Mouse (Mus musculus) MEL (cell line): ENCODE measurements around the gene Ldhc. TPM values are rescaled to one million over a fixed set of nuclear protein-coding genes. Genes with fewer than 3 reads are reported as not detected.
"Not testable (repeated sequence)": the region's sequence is repeated elsewhere in the genome, so short reads cannot be mapped to it uniquely, and the experiment has no call there.

Experiments
- DNase-seq: peaks from one replicate; pipeline ENCODE4 v3.0.0; 2011; ENCODE audit warnings: low read depth, low spot score
- H3K27ac ChIP-seq: 2 replicates; pipeline ENCODE4 v1.5.1; 2012; ENCODE audit warnings: low read depth, mild to moderate bottlenecking, control low read depth, low read length, moderate library complexity; ENCODE audit not compliant: control insufficient read depth
- H3K27me3 ChIP-seq, 2 experiments: fragments of 150-350 bp in 1 of 2; sonication (generic) in 1 of 2; 2 replicates each; pipeline ENCODE4 v1.6.1; 2012; ENCODE audit warnings: low read length in 2 of 2, mild to moderate bottlenecking in 2 of 2, improper control_type of control experiment in 1 of 2, moderate library complexity in 1 of 2; ENCODE audit not compliant: insufficient read depth in 2 of 2, control insufficient read depth in 1 of 2
- H3K36me3 ChIP-seq, 2 experiments: 2 replicates each; pipeline ENCODE4 v1.6.1; 2012 to 2014; ENCODE audit warnings: low read length in 2 of 2, improper control_type of control experiment in 1 of 2, inconsistent platforms in 1 of 2, mild to moderate bottlenecking in 1 of 2; ENCODE audit not compliant: insufficient read depth in 2 of 2, control insufficient read depth in 1 of 2
- H3K4me1 ChIP-seq, 2 experiments: fragments of 150-350 bp in 1 of 2; sonication (generic) in 1 of 2; 2 replicates each; pipeline ENCODE4 v1.6.1; 2012; ENCODE audit warnings: low read length in 2 of 2, improper control_type of control experiment in 1 of 2, mild to moderate bottlenecking in 1 of 2; ENCODE audit not compliant: insufficient read depth in 2 of 2, control insufficient read depth in 1 of 2
- H3K4me3 ChIP-seq, 2 experiments: fragments of 150-350 bp in 1 of 2; sonication (generic) in 1 of 2; 2 replicates each; pipeline ENCODE4 v1.5.1; 2012; ENCODE audit warnings: low read depth in 2 of 2, low read length in 2 of 2, mild to moderate bottlenecking in 2 of 2, moderate library complexity in 2 of 2, control low read depth in 1 of 2, improper control_type of control experiment in 1 of 2; ENCODE audit not compliant: control insufficient read depth in 1 of 2, insufficient read depth in 1 of 2
- H3K79me2 ChIP-seq: 2 replicates; pipeline ENCODE4 v1.6.1; 2012; ENCODE audit warnings: mild to moderate bottlenecking, low read length, moderate library complexity; ENCODE audit not compliant: control insufficient read depth, poor library complexity, insufficient read depth
- H3K9ac ChIP-seq: 2 replicates; pipeline ENCODE4 v1.6.1; 2012; ENCODE audit warnings: low read depth, mild to moderate bottlenecking, control low read depth, low read length, moderate library complexity; ENCODE audit not compliant: control insufficient read depth, poor library complexity, severe bottlenecking
- H3K9me3 ChIP-seq: fragments of 150-350 bp; sonication (generic); replicated peaks from 2 replicates; pipeline ENCODE4 v1.6.1; 2012; ENCODE audit warnings: mild to moderate bottlenecking, low read length, improper control_type of control experiment, moderate library complexity; ENCODE audit not compliant: insufficient read depth
- BHLHE40 ChIP-seq: IDR thresholded peaks from 2 replicates; pipeline ENCODE4 v1.6.1; 2012; ENCODE audit warnings: low read depth, mild to moderate bottlenecking, inconsistent platforms, low read length, improper control_type of control experiment, borderline replicate concordance
- CHD2 ChIP-seq: IDR thresholded peaks from 2 replicates; pipeline ENCODE4 v1.6.1; 2011; ENCODE audit warnings: low read length, improper control_type of control experiment
- CTCF ChIP-seq, 3 experiments: IDR thresholded peaks in 2 of 3; conservative IDR thresholded peaks in 1 of 3; 2 replicates each; pipeline ENCODE4 v1.5.1; 2011 to 2012; ENCODE audit warnings: low read length in 3 of 3, low read depth in 2 of 3, mild to moderate bottlenecking in 2 of 3, improper control_type of control experiment in 1 of 3, inconsistent platforms in 1 of 3, mixed read lengths in 1 of 3, moderate library complexity in 1 of 3; ENCODE audit not compliant: control insufficient read depth in 1 of 3, insufficient read depth in 1 of 3, poor library complexity in 1 of 3, severe bottlenecking in 1 of 3
- EP300 ChIP-seq, 2 experiments: IDR thresholded peaks; 2 replicates each; pipeline ENCODE4 v1.6.1; 2011; ENCODE audit warnings: improper control_type of control experiment in 2 of 2, low read length in 2 of 2, low read depth in 1 of 2, mild to moderate bottlenecking in 1 of 2
- ETS1 ChIP-seq: IDR thresholded peaks from 2 replicates; pipeline ENCODE4 v1.6.1; 2012; ENCODE audit warnings: low read depth, mild to moderate bottlenecking, inconsistent platforms, low read length, improper control_type of control experiment, moderate library complexity
- GATA1 ChIP-seq: IDR thresholded peaks from 2 replicates; pipeline ENCODE4 v1.6.1; 2011; ENCODE audit warnings: low read depth, low read length, improper control_type of control experiment
- HCFC1 ChIP-seq: IDR thresholded peaks from 2 replicates; pipeline ENCODE4 v1.6.1; 2012; ENCODE audit warnings: low read depth, mild to moderate bottlenecking, inconsistent platforms, low read length, improper control_type of control experiment, moderate library complexity
- KAT2A ChIP-seq: conservative IDR thresholded peaks from 2 replicates; pipeline ENCODE4 v1.6.1; 2012; ENCODE audit warnings: low read depth, low read length, improper control_type of control experiment, inconsistent platforms
- MAX ChIP-seq: IDR thresholded peaks from 2 replicates; pipeline ENCODE4 v1.6.1; 2011; ENCODE audit warnings: low read length, improper control_type of control experiment
- MAZ ChIP-seq: IDR thresholded peaks from 2 replicates; pipeline ENCODE4 v1.6.1; 2012; ENCODE audit warnings: low read depth, mild to moderate bottlenecking, inconsistent platforms, low read length, improper control_type of control experiment
- MXI1 ChIP-seq: IDR thresholded peaks from 2 replicates; pipeline ENCODE4 v1.6.1; 2011; ENCODE audit warnings: mild to moderate bottlenecking, low read depth, low read length, improper control_type of control experiment
- MYB ChIP-seq: IDR thresholded peaks from 2 replicates; pipeline ENCODE4 v1.6.1; 2011; ENCODE audit warnings: mild to moderate bottlenecking, low read depth, low read length, improper control_type of control experiment
- NELFE ChIP-seq: IDR thresholded peaks from 2 replicates; pipeline ENCODE4 v1.6.1; 2011; ENCODE audit warnings: low read depth, low read length, improper control_type of control experiment
- POLR2A ChIP-seq, 2 experiments: IDR thresholded peaks; 2 replicates each; pipeline ENCODE4 v1.6.1; 2011 to 2012; ENCODE audit warnings: low read length in 2 of 2, mild to moderate bottlenecking in 2 of 2, control low read depth in 1 of 2, improper control_type of control experiment in 1 of 2, low read depth in 1 of 2, moderate library complexity in 1 of 2; ENCODE audit not compliant: control insufficient read depth in 1 of 2, insufficient read depth in 1 of 2, poor library complexity in 1 of 2
- POLR2AphosphoS2 ChIP-seq: IDR thresholded peaks from 2 replicates; pipeline ENCODE4 v1.6.1; 2011; ENCODE audit warnings: low read length, improper control_type of control experiment
- POLR2AphosphoS5 ChIP-seq: IDR thresholded peaks from 2 replicates; pipeline ENCODE4 v1.6.1; 2012; ENCODE audit warnings: low read depth, borderline replicate concordance, mild to moderate bottlenecking, inconsistent platforms, low read length, moderate library complexity, mixed read lengths
- SIN3A ChIP-seq: IDR thresholded peaks from 2 replicates; pipeline ENCODE4 v1.6.1; 2012; ENCODE audit warnings: low read length, improper control_type of control experiment, inconsistent platforms
- TCF12 ChIP-seq: IDR thresholded peaks from 2 replicates; pipeline ENCODE4 v1.6.1; 2014; ENCODE audit warnings: low read depth, mild to moderate bottlenecking, inconsistent platforms, low read length, improper control_type of control experiment, moderate library complexity
- USF1 ChIP-seq: IDR thresholded peaks from 2 replicates; pipeline ENCODE4 v1.6.1; 2014; ENCODE audit warnings: low read depth, mild to moderate bottlenecking, inconsistent platforms, low read length, improper control_type of control experiment, moderate library complexity
- USF2 ChIP-seq, 2 experiments: IDR thresholded peaks; 2 replicates each; pipeline ENCODE4 v1.6.1; 2011 to 2012; ENCODE audit warnings: improper control_type of control experiment in 2 of 2, low read length in 2 of 2, borderline replicate concordance in 1 of 2, inconsistent platforms in 1 of 2, low read depth in 1 of 2, mild to moderate bottlenecking in 1 of 2; ENCODE audit not compliant: insufficient read depth in 1 of 2
- ZC3H11A ChIP-seq: IDR thresholded peaks from 2 replicates; pipeline ENCODE4 v1.6.1; 2012; ENCODE audit warnings: low read depth, mild to moderate bottlenecking, inconsistent platforms, low read length, improper control_type of control experiment
- ZKSCAN1 ChIP-seq: IDR thresholded peaks from 2 replicates; pipeline ENCODE4 v1.6.1; 2012; ENCODE audit warnings: low read depth, mild to moderate bottlenecking, inconsistent platforms, low read length, improper control_type of control experiment, moderate library complexity
- polyA plus RNA-seq, 2 experiments: library from polyadenylated mRNA; stranded (reverse) in 1 of 2; unstranded in 1 of 2; fragments of >175 nt in 1 of 2; fragments of >200 nt in 1 of 2; gene quantifications; 2 replicates each; pipeline versions ENCODE4 v1.2.1 to v1.2.4; 2012; ENCODE audit warnings: low replicate concordance in 2 of 2, low read depth in 1 of 2; ENCODE audit not compliant: insufficient read length in 2 of 2, insufficient read depth in 1 of 2, missing spikeins in 1 of 2
- total RNA-seq: library from RNA; depleted of rRNA; stranded (reverse); fragments of 300-350 nt; gene quantifications from 2 replicates; pipeline ENCODE4 v1.2.3, GENCODE M21; 2012

Gene Ldhc
- total and polyA plus RNA-seq, 3 experiments: not detected

DNA sequence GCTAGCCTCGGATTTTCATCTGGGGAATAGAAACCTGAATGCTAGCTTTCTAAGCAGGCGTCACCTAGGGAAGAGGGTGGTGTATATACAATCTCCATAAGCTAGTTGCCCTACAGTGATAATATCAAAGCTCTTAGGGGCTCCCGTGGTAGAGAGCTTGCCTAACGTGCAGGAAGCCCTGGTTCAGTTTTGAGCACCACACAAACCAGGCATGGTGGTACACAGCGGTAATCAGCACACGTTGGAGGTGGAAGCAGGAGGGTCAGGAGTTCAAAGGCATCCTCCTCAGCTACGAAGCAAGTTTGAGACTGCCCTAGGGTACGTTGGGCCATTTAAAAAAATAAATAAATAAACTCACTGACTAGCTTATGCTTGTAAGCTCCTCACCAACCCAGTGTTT is 29.3 kb upstream of the Ldhc start:
- peak; percentile 58 for DNase-seq
- peak overlapping the region; percentile 36 to 43 for H3K4me3 ChIP-seq
- no peaks in the 10 kb centered on the region for H3K79me2 ChIP-seq
- peak overlapping the region; percentile 43 for H3K9ac ChIP-seq
- H3K27ac ChIP-seq: peak overlapping the region; percentile 84
- no peaks in the 10 kb centered on the region for H3K9me3 ChIP-seq
- H3K27me3 ChIP-seq: no peaks in the 10 kb centered on the region
- H3K4me1 ChIP-seq: peaks cover 21 to 38% of the 10 kb centered on the region in 2 experiments
- peaks cover 0 to 20% of the 10 kb centered on the region in 2 experiments; a peak in 2 of 4 replicates for H3K36me3 ChIP-seq
- TF ChIP-seq CTCF (IDR thresholded peaks at IDR 0.05 in 2 of 3, conservative IDR thresholded peaks at IDR 0.05 in 1 of 3; ENCODE audit: control insufficient read depth in 1 of 3, insufficient read depth in 1 of 3, low read depth in 2 of 3, low read length in 3 of 3, poor library complexity in 1 of 3, severe bottlenecking in 1 of 3) (no peak), SIN3A (peak; percentile 48), EP300 (IDR thresholded peaks at IDR 0.05; ENCODE audit: low read depth in 1 of 2, low read length in 2 of 2) (0 out of 4 replicates have a peak, but pooled peaks of 1 of the 2 experiments have one; percentile 2), ETS1 (0 out of 2 replicates have a peak, but pooled peaks have one; percentile 21), BHLHE40 (no peak), MXI1 (peak; percentile 48), GATA1 (no peak), ZKSCAN1 (no peak), CHD2 (no peak), NELFE (no peak), MAX (0 out of 2 replicates have a peak, but pooled peaks have one; percentile 5)

DNA sequence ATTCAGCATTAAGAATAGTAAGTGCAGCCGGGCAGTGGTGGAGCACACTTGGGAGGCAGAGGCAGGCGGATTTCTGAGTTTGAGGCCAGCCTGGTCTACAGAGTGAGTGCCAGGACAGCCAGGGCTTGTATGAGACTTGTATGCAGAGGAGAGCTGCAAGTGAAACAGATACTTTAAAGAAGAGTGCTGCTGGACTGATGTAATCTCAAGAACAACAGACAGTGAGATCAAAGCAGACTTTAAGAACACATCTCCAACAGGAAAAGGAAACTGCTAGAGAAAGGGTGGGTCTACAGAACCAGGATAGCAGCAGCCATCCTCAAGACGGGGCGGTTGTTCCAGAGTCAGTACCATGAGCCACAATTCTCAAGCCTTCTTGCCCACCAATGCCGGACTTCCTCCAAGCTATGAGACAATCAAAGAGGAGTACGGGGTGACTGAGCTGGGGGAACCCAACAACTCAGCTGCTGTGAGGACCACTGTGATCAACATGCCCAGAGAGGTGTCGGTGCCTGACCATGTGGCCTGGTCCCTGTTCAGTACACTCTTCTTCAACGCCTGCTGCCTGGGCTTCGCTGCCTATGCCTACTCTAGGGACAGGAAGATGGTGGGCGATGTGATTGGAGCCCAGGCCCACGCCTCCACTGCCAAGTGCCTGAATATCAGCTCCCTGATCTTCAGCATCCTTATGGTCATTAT is 28.7 kb upstream of the Ldhc start:
- peak overlapping the region; percentile 38 for H3K9ac ChIP-seq
- H3K4me1 ChIP-seq: peaks cover 21 to 38% of the 10 kb centered on the region in 2 experiments
- not testable (repeated sequence) for H3K9me3 ChIP-seq, H3K79me2 ChIP-seq, H3K27me3 ChIP-seq
- H3K27ac ChIP-seq: peak overlapping the region; percentile 84
- H3K4me3 ChIP-seq: peak overlapping the region in 1 of 2 experiments; percentile 43; a peak in 2 of 4 replicates
- peaks cover 0 to 20% of the 10 kb centered on the region in 2 experiments; a peak in 2 of 4 replicates for H3K36me3 ChIP-seq
- 0 out of 2 replicates have a peak, but pooled peaks have one; percentile 7 for TF ChIP-seq TCF12
- TF ChIP-seq HCFC1: 0 out of 2 replicates have a peak, but pooled peaks have one; percentile 29
- peak; percentile 23; the same call in 1 of the 2 replicates for TF ChIP-seq SIN3A
- TF ChIP-seq GATA1: 0 out of 2 replicates have a peak, but pooled peaks have one; percentile 7
- TF ChIP-seq EP300 (IDR thresholded peaks at IDR 0.05; ENCODE audit: low read depth in 1 of 2, low read length in 2 of 2): 0 out of 4 replicates have a peak, but pooled peaks of 1 of the 2 experiments have one; percentile 6
- peak; percentile 51 for DNase-seq

DNA sequence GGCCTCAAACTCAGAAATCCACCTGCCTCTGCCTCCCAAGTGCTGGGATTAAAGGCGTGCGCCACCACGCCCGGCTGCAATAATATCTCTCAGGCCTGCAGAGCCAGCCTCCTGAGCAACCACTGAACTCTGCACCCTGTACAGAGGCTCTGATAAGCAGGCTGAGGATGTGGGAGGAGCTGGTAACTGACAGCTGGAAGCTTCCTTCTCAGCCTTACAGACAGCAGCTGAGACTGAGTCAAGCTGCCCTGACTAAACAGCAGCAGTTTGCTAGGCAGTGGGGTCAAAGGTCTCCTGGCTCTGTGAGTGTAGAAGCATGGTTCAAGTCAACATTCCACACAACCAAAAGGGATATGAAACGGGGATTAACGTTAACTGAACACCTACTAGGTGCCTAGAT is 27.7 kb upstream of the Ldhc start:
- Histone ChIP-seq H3K9ac (peak overlapping the region; percentile 23; the same call in 1 of the 2 replicates), H3K79me2 (no peaks in the 10 kb centered on the region), H3K27me3 (no peaks in the 10 kb centered on the region), H3K27ac (peak overlapping the region; percentile 65), H3K4me1 (peaks cover 21 to 40% of the 10 kb centered on the region in 2 experiments), H3K36me3 (peaks cover 0 to 20% of the 10 kb centered on the region in 2 experiments; a peak in 2 of 4 replicates), H3K4me3 (no peak overlapping the region), H3K9me3 (no peaks in the 10 kb centered on the region)
- DNase-seq: peak; percentile 96
- TF ChIP-seq USF1 (0 out of 2 replicates have a peak, but pooled peaks have one; percentile 2), MYB (0 out of 2 replicates have a peak, but pooled peaks have one; percentile 42), USF2 (IDR thresholded peaks at IDR 0.05; ENCODE audit: borderline replicate concordance in 1 of 2, insufficient read depth in 1 of 2, low read depth in 1 of 2, low read length in 2 of 2) (no peak), ZC3H11A (peak; percentile 4; the same call in 1 of the 2 replicates), POLR2AphosphoS5 (no peak), POLR2AphosphoS2 (no peak), MAX (peak; percentile 67), SIN3A (peak; percentile 93), MAZ (no peak; the same call in 1 of the 2 replicates), GATA1 (peak; percentile 73), POLR2A (IDR thresholded peaks at IDR 0.05; ENCODE audit: control insufficient read depth in 1 of 2, insufficient read depth in 1 of 2, low read depth in 1 of 2, low read length in 2 of 2, poor library complexity in 1 of 2) (peak in 1 of 2 experiments; percentile 56; a peak in 1 of 4 replicates), KAT2A (no peak; the same call in 1 of the 2 replicates), HCFC1 (peak; percentile 60; the same call in 1 of the 2 replicates), ZKSCAN1 (peak; percentile 69; the same call in 1 of the 2 replicates)
